Mouse (Mus musculus): Measurements from ENCODE around the gene Igsf11.

The Igsf11 gene

GRCm38 (mm10) chr16:39052971-39053370 lies 160.5 kb downstream of the Igsf11 start:
- in situ Hi-C loops (cut with MboI; ENCODE audit: low pct_unique_long_range_greater_than_20kb in 1 of 2, low sequenced_read_pairs in 2 of 2, unreplicated experiment in 1 of 2) = loop anchor here (5.0 to 10.0 kb wide), 3 partner anchors 196 to 428 kb away; no protein-coding TSS in a partner anchor

- in situ Hi-C loops (cut with MboI; ENCODE audit: low pct_unique_long_range_greater_than_20kb in 1 of 2, low sequenced_read_pairs in 2 of 2, unreplicated experiment in 1 of 2) = loop anchor here (5.0 to 10.0 kb wide), 3 partner anchors 196 to 429 kb away; no protein-coding TSS in a partner anchor
Measured at GRCm38 (mm10) chr16:39053779-39054178, 161.3 kb downstream of the Igsf11 start.

- in situ Hi-C loops (cut with MboI; ENCODE audit: low pct_unique_long_range_greater_than_20kb in 1 of 2, low sequenced_read_pairs in 2 of 2, unreplicated experiment in 1 of 2) = loop anchor here (10.0 kb wide), 2 partner anchors 201 to 431 kb away; no protein-coding TSS in a partner anchor
Measured at GRCm38 (mm10) chr16:39056061-39056460, 163.6 kb downstream of the Igsf11 start.

GRCm38 (mm10) chr16:39056961-39057360 lies 164.5 kb downstream of the Igsf11 start:
- in situ Hi-C loops (cut with MboI; ENCODE audit: low pct_unique_long_range_greater_than_20kb in 1 of 2, low sequenced_read_pairs in 2 of 2, unreplicated experiment in 1 of 2) = loop anchor here (10.0 kb wide), 2 partner anchors 202 to 432 kb away; no protein-coding TSS in a partner anchor

- in situ Hi-C loops (cut with MboI; ENCODE audit: low pct_unique_long_range_greater_than_20kb in 1 of 2, low sequenced_read_pairs in 2 of 2, unreplicated experiment in 1 of 2) = loop anchor here (10.0 kb wide), 2 partner anchors 204 to 434 kb away; no protein-coding TSS in a partner anchor
Measured at GRCm38 (mm10) chr16:39058869-39059268, 166.4 kb downstream of the Igsf11 start.

GRCm38 (mm10) chr16:39062596-39062995 lies 170.1 kb downstream of the Igsf11 start:
- in situ Hi-C loops (cut with MboI; ENCODE audit: low pct_unique_long_range_greater_than_20kb in 1 of 2, low sequenced_read_pairs in 2 of 2, unreplicated experiment in 1 of 2) = no loop called here

GRCm38 (mm10) chr16:39065576-39065975 lies 173.1 kb downstream of the Igsf11 start:
- in situ Hi-C loops (cut with MboI; ENCODE audit: low pct_unique_long_range_greater_than_20kb in 1 of 2, low sequenced_read_pairs in 2 of 2, unreplicated experiment in 1 of 2) = no loop called here

GRCm38 (mm10) chr16:39071431-39071830 lies 179.0 kb downstream of the Igsf11 start:
- in situ Hi-C loops (cut with MboI; ENCODE audit: low pct_unique_long_range_greater_than_20kb in 1 of 2, low sequenced_read_pairs in 2 of 2, unreplicated experiment in 1 of 2) = no loop called here

All from mouse embryonic stem cell (cell line).